Mouse (Mus musculus): Measurements from ENCODE around the gene Phb.

Phb gene

DNA sequence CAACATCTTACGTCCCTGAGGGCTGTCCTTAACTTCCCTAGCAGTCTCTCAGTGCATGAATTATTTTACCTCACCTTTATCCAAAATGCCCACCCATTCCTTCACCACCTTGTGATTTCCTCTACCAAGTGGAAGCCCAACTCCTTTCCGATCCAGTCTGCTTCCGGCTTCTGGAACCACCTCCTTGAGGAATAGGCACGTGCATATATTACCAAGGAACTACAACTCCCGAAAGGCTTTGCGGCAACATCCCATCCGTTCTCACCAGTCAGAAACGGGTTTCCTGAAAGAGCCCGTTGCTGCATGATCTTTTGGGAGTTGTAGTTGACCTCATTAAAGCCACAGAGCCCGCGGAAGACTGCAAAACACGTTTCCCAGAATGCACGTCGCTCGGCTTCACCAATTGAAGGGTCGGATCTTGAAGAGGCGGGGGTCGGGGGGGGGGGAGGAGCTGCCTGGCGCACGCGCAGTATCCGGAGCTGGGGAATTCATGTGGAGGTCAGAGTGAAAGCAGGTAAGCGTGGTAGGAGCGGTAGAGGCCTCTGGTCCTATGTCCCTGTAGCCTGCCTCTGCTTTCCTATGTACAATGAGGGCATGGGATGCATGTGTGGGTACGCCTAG, at the start of gene Phb:
Gene Phb (plus strand): TSS at position 429 of the 621 bp plus-strand sequence.
- peak; percentile 99 for DNase-seq (ENCODE audit: low read depth, low spot score)

DNA sequence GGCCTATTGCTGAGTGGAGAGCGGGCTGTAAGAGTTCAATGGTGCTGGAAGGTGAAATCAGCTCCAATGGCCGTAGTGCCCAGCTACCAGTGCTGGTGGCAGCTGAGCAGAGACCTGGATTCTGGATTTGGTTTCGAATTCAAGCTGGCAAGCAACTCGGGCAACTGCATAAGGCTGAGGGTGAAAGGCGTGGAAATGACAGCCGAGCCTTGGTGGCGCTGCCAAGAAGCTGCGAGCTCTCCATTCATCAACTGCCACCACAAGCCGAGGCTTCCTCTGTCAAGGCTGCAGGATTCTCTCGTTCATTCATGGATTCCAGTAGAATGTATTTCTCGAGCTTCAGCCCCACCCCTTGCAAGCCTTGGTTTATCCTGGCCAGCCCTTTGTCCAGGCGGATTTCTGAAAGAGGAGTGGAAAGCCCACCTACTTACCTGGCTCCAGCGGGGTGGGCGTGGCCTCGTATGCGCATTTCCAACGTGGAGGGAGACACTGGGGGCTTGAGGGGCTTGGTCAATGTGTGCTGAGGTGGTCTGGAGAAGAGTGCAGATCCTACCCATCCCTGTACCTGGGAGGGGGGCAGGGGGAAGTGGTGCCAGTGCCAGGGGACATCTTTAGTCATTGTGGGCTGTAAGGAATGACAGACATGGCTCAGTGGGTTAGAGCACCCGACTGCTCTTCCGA, 48.8 kb upstream of the Phb start:
- DNase-seq (ENCODE audit: low read depth, low spot score): no peak

DNA sequence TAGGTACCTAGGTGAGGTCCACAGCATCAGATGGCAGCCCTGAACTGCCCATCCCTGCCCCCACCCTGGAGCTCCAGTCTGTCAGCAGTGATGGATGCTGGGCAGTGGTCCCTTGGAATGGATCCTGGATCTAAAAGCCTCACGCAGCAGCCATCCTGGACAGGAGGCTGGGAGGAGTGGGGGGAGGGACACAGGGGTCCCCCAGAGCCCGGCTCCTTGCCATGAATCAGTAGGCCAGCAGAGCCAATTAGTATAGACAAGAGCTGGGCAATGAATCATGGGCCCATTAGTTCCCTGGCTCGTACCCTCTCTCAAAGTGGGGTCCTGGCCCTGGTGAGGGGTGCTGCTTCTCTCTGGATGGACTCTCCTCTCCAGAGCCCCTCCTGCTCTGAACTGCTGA, 47.7 kb upstream of the Phb start:
- DNase-seq (ENCODE audit: low read depth, low spot score): no peak

DNA sequence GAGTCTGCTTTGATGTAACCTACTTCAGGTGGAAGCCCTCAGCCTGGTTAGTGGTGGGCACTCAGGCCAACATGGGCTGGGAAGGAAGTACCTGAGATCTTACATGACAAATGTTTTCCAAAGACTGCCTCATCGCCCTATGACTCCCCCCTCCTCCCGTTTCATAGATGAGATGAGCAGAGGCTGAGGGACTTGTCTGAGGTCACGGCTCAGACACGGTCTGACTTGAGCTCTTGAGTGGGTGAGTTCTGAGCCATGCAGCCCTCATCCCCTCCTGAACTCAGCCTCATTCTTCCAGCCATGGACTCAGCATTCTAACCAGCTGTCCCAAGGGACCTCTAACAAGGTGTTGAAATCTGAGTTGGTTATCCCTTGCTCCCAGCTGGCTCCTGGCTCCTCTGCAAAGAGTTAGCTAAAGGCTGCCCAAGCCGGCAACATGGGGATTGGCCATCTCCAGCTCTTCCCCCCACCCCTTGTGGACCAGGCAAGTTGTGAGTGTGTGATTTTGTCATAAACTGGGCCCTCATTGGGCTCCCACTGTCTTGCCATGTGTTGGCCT, 46.8 kb upstream of the Phb start:
- no peak for DNase-seq (ENCODE audit: low read depth, low spot score)

DNA sequence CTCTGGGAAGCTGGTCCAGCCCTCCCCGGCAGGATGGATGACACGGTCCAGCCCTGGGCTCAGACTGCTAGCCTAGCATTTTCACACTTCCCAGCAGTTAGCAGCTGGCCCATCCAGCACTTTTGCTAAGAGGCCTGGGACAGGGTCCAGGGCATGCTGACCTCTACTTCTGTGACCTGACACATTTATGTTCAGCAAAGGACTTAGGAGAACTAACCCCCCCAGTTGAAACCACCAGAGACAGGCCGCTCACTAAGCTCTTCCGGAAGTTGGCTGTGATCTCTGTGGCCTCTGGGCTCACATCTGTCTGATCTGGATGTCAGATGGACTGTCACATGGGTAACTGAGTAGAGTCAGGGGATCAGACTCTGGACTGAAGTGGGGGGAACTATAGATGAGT, 45.7 kb upstream of the Phb start:
- DNase-seq (ENCODE audit: low read depth, low spot score): no peak

DNA sequence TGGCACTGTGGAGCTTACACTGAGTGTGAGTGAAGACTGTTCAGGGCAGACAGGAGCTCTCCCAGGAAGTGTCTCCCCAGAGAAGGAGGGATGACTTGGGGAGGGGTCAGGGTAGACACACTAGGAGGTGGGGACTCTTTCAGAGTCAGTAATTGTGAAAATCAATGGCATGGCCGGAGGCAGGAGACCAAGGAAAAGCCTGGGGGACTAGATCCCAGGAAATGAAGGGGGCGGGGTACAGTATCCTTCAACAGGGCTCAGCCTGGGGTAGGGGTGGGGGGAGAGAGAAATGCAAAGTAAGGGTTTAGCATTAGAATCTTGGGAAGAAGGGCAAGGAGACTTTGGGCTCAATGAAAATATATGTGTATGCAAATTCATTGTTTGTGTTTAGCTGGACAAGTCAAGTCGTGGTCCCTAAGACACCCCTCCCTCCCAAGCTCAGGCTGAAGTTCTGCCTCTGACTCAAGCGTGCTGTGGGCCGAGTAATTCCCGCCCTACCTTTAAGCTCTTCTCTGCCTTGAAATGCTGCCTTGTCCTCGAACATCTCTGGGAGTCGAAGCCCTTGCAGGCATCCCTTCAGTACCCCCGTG, 45.1 kb upstream of the Phb start:
- no peak for DNase-seq (ENCODE audit: low read depth, low spot score)

DNA sequence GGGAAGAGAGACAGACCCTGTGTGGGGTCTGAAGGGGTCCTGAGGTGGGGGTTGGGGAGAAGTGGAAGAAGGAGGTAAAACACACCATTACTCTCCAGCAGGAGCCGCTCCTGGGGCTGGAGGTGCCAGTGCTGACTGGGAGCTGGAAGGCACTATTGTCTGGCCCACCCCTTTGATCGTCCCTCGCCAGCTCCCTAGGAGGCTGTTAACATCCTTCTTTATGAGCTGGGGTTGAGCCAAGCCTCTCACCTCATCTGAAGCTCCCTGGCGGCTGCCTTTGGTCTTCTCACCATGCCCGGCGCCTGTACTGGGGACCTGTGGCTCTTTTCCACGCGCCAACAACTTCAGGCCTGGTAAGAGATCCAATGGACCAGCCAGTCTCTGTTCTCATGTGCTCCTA, 44.3 kb upstream of the Phb start:
- DNase-seq (ENCODE audit: low read depth, low spot score): no peak

DNA sequence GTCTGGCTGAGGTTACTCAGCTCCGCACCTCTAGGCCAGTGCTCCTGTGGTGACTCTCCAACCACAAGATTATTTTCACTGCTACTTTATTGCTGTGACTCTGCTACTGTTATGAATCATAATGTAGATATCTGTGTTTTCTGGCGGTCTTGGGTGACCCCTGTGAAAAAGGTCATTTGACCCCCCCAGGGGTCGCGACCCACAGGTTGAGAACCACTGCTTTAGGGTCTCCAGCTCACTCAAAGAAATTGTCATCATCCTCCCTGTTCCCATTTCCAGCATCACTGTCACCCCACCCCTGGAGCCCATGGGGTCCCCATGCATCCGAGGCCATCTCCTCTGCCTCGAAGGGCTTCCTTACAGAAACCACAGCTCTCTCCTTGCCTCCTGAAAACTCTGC, 36.2 kb upstream of the Phb start:
- DNase-seq (ENCODE audit: low read depth, low spot score): no peak

DNA sequence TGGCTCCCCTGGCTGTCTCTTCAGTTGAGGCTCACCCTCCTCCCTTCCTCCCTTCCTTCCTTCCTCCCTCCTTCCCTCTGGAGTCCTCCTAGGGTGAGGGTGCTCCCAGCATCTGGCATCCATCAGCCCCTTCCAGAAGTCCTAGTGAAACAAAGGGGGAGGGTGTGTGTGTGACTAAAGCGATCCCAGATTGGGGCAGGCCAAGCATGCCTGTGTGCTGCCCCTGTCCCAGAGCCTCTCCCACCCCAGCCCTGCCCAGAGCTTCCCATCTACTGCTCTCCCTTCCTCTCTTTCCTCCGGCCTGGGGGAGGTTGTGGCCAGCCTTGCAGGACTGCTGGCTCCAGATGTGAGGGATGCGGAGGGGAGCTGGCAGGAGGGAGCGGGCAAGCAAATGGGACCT, 35.5 kb upstream of the Phb start:
- no peak for DNase-seq (ENCODE audit: low read depth, low spot score)

DNA sequence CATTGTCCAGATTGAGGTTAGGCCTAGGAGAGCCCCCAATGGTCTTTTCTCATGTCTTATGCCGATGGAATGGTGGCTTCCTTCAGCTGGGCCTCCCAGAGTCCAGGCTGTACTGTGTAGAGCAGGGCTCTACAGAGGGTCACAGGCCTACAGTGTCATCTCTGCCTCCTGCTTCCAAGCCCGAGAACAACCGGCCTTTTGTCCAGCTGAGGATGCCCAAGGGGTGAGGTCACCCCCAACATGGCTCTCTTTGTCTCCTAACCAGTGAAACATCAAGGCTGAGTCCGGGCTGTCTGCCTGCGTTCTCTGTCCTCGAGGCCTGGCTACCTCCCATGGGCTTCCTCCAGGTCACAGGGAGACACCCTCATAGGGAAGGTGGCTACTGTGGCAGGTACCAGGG, 34.3 kb upstream of the Phb start:
- no peak for DNase-seq (ENCODE audit: low read depth, low spot score)

DNA sequence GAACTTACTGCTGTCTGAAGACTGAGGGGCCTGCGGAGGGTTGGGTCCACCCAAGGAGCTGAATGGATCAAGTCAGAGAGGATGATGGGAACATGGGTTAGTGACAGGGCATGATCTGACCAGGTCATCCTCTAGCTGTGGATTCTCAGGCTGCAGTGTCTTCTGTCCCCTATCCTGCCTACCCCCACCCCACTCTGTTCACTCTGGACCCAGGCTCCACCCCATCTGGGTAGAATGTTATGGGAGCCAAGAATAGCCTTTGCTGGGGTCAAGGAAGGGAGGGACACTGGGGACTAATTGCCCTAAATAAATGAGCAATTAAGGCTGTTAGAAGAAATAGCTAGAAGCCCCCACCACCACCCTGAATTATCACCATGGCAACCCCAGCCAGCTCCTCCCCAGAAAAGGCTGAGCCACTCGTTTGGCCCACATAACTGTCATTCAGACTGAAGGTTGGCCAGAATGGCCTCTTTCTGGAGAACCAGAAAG, 33.2 kb upstream of the Phb start:
- DNase-seq (ENCODE audit: low read depth, low spot score): no peak

DNA sequence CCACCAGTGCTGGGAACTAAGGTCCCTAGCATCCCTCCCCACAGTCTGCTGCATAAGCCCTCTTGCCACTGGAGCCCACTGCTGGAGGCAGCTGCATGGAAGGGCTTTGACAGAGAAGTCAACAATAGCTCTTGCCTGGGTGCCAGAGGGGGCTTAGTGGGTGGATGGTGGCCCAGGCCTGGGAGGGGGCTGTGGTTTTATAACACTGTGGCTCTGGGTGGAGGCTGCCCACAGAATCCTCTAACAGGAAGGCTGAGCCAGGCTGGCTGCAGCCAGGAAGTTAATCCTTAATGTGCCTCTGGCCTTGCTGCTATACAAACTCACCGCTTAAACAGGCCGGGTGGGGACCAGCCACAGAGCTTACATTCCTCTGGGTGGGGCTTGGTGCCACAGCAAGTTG, 31.7 kb upstream of the Phb start:
- DNase-seq (ENCODE audit: low read depth, low spot score): no peak

DNA sequence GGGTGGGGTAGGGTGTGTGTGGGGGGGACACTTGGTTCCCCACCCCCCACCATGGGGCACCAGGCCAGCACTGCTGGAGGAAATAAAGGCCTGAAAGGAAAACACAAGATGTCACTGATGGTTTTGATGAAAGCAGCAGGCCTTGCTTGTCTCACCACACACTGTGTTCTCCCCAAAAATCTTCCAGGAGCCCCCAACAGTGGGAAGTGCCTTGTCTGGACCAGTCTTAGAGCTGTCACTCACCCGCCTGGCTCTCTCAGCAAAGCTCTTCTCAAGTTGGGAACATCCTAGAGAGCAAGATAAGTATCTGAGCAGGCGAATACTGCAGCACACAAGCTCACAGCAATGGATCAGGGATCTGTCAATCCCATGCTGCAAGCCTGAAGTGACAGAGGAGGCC, 26.0 kb upstream of the Phb start:
- DNase-seq (ENCODE audit: low read depth, low spot score): no peak

DNA sequence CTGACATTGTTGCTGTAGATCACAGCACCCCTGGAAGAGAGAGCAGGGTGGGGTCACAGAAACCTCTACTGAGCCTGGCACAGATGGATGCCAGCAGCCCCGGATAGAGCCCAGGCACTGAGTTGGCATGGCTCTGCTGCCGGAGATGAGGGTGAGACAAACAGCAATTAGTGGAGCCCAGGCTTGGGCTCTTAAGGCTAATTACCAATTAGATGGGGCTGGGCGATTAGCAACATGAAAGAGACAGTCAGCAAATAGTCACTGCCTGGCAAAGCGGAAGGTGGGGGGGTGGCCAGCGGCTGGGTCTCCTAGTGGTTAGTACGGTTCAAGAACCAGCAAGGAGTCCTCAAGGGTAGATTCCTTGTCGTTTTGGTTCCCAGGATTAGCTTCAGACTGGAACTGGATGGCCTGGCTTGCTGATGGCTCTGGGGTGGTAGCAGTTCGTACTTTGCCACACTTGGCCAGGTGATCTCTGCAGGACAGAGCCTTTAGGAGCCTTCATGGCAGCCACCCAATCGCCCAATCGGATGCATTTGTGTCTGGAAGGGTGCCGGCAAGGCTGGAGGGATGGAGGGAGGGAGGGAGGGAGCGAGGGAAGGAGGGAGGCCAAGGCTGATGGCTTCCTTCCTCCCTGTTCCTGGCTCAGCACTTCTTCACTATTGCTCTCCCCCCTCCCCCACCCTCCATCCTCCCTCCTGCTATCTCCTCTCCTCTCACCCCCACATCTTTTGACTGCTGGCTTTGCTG, 24.1 kb upstream of the Phb start:
- no peak for DNase-seq (ENCODE audit: low read depth, low spot score)

DNA sequence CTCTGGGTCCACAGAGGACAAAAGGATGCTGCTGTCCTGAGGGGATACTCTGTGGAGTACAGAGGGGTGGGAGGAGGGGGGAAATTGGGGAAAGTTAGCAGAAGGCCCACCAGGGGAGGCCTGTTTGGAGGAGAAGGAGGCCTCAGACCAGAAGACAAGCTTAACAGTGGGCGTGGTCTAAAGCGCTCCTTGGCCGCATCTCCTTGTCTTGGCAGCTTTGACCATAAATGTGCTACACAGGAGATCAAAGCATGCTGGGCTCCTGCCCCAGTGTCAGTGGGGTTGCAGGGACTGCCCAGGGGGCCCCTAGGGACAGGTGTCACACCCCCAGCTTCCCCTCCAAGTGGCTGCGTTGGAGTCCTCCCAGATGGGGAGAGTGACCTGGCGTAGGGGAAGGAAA, 22.9 kb upstream of the Phb start:
- no peak for DNase-seq (ENCODE audit: low read depth, low spot score)

DNA sequence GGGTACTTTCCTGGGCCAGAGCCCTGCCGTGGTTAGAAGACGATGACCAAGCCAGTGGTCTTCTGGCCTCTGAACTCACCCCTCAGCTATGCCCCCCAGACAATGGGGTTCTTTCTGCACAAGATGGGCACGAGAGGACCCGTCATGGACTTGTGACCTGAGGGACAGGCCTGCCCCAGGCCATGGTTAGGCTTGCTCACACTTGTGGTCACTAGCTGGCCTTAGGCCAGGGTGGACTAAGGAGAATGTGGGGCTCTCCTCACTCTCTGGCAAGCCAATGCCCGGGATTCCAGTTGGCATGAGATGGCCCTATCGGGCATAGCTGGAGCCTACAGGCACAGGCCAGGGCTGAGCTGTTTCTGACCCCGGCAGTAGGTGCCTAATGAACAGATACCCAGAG, 22.4 kb upstream of the Phb start:
- no peak for DNase-seq (ENCODE audit: low read depth, low spot score)

DNA sequence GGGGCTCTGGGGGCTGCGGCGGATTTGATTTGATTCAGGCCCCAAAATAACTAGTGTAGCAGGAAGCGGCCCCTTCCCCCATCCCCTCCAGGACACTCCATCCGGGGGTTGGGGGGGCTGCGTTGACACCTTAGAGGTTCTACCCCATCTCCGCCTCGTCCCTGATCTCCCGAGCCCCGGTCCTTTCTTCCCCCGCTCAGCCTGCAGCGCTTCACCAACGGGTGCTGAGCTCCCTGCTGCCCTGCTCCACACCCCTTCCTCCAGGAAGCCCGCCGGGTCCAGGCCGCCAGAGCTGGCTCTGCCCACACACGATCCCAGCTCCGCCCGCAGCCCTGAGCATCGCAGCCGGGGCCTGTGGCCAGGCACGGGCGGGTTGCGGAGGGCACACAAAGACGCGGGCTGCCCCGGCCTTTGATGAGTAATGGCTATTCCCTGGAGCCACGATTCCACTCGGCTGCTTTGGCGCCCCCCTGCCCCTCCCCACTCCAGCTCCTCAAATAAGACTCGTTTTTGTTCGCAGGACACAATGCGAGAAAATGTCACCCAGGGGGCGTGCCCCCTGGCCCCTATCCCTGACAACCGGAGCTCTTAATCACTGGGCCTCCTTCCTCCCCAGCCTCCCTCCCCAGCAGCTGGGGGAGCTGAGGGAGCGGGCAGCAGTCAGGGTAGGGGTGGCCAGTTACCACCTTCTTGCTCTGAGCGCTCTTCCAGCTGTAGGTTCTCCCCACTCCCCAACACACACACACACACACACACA, 21.2 kb upstream of the Phb start:
- DNase-seq (ENCODE audit: low read depth, low spot score): no peak

DNA sequence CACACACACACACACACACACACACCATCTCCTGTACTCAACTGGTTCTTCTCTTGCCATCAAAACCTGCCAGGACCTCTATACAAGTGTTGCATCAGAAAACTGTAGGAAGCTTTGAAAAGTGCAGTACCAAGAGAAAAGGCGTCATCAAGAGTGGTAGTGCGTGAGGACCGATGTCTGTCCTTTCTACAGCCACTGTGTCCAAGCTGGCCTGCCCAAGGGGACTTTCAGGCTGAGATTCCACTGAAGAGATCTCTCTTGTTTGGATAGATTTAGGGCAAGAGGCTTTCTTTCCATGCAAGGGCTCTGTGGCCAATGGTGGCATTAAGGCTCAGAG, 20.6 kb upstream of the Phb start:
- DNase-seq (ENCODE audit: low read depth, low spot score): no peak

DNA sequence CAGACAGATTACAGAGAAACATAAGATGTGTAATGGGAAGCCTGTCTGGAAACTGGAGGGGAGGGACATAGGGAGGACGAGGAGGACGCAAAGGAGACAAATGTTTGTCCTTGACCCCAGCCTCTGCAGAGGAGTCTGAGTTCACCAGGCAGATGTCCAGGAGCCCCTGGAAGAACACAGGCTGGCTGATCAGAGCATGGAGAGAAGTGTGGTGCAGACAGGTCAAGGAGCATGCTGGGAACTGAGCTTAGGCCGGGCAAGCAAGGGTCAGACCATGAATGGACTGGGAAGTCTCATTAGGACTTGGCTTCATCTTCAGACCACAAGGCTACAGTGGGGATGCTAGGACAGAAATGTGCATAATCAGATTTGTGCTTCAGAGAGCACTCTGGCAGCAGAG, 19.0 kb upstream of the Phb start:
- no peak for DNase-seq (ENCODE audit: low read depth, low spot score)

DNA sequence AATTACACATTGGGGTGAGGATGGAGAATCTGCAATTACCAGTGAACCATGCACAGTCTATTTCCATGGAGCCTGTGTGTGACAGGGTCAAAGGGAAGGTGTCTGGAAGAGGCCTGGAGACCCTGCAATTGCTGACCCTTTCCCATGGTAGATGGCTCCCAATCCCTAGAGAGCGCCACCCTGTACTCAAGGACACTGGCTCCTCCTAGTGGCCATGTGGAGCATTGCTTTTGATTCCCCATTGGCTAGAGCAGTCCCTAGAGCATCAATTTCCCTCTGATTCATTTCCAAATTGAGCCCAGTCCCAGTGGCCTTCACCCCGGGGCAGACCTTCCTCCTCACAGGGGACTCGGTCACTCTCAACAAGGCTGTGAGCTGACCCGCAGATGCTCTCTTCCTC, 17.9 kb upstream of the Phb start:
- peak; percentile 12 for DNase-seq (ENCODE audit: low read depth, low spot score)

DNA sequence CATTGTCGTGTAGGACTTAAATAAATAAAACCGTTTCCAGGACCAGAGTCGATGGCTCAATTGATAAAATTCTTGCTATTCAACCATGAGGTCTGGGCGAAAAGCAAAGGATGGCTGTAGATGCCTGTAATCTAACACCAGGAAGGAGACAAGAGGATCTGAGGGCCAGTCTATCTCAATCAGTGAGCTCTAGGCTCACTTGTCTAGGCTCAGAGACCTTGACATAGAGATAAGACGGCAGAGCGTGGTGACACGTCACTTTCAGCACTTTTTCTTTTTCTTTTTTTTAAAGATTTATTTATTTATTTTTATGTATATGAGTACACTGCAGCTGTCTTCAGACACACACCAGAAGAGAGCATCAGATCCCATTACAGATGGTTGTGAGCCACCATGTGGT, 17.2 kb upstream of the Phb start:
- DNase-seq (ENCODE audit: low read depth, low spot score): no peak

DNA sequence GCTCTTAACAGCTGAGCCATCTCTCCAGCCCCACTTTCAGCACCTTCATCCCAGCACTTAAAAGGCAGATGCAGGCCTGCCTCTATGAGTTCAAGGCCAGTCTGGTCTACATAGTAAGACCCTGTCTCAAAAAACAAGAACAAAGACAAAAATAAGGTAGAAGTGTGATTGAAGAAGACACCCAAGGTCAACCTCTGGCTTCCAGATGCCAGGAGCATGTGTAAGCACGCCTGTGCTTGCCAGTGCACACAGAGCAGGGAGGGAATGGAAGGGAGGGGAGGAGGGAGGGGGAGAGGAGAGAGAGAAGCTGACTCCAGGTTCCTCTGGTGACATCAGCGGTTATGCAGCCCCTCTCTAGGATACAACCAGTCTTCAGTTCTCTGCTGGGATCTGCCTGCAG, 16.8 kb upstream of the Phb start:
- no peak for DNase-seq (ENCODE audit: low read depth, low spot score)

All from brain, embryonic 18.5 days (tissue).